Mouse (Mus musculus) G1E (cell line): ENCODE results near the gene Klhl29.

ENCODE experiments used
- CTCF ChIP-seq: IDR thresholded peaks from 2 replicates; pipeline ENCODE4 v1.5.1; 2012; ENCODE audit warnings: low read depth, low read length, inconsistent platforms, mixed read lengths
- GATA1 ChIP-seq: IDR thresholded peaks from 2 replicates; pipeline ENCODE4 v1.6.1; 2012; ENCODE audit warnings: borderline replicate concordance, low read length, inconsistent platforms, mixed read lengths
- POLR2AphosphoS5 ChIP-seq: IDR thresholded peaks from 2 replicates; pipeline ENCODE4 v1.6.1; 2012; ENCODE audit warnings: low read depth, low read length, inconsistent platforms; ENCODE audit not compliant: insufficient replicate concordance
- TAL1 ChIP-seq: conservative IDR thresholded peaks from 2 replicates; pipeline ENCODE4 v1.6.1; 2012; ENCODE audit warnings: low read depth, low read length, inconsistent platforms, mixed read lengths

DNA sequence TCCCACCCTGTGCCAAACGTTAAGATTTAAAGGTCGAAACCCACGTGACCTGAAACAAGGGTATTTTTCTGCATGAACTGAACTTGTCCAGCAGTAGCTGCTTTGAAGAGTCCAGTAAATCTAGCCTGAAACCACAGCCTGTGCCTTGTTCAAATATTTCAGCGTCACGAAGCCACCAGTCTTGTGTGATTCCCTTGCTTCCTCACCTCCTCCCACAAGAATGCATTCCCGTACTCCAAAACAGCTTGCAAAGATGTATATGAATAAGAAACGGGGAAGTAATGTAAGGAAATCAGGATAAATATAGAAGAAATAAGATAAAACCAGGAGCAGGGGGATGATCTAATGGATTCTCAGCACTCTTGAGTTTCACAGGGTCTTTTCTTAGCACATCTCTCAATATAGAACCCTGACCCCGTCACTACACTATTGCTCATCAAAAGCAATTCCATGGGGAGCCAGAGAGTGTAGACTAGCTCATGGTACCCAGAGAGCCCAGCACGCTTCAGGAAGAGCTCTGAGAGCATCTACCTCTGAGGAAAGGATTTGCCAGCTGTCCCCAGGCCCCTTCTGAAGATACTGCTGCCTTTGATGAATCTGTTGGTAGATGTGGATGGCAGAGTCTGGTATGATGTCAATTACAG lies 52.9 kb downstream of the Klhl29 start:
- TF ChIP-seq CTCF (no peak), TAL1 (no peak), GATA1 (no peak), POLR2AphosphoS5 (no peak)
